Comparison of ENCODE assay signal across 9 mouse cellular contexts in the genomic region with DNA sequence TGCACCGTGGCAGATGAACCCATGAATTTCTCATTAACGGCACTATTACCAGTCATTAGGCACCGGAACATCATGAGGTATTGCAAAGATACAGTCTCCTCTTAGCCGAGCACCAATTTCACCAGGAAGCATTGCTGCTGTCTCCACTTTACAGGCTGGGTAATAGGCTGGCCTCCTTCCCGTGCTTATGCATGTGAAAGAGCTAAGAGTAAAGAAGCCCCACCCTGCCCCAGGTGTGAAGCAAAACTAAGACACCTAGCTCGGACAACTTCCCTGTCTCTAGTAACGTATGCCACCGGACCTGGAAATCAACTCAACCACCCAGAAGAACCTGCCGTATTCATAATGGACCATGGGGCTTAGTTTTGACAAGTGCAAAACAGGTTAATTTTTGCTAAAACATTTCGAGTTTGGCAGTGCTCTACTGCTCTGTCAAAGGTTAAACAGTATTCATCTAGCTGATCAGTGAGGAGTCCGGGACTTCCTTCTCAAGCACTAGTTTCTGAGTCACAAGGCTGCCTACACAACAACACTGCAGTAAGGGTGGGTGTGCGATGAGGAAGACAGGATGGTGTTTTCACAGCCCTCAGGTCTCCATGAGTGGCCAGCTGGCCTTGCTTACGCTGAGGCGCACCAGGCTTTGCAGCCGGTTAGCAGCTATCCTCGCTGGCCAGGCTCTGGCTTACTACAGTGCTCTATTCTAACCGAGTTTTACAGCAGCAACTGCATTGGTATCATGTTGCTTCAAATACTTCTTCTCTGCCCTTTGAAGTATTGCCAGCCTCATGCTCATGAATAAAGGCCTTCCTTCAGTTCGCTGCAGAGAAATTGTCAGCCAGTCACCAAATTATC.
DNase-seq lines count a peak whose midpoint lies in the region; ATAC-seq lines count a peak whose summit lies in the region.
"Had no signal": no experiment of that assay in that cellular context is flagged by ENCODE, and none has a peak within 500 bp of the region (broad histone marks: within the 10 kb centered on the region; RNA-seq: fewer than 3 reads in every experiment).

No protein-coding gene starts in this region.

- H3K9ac ChIP-seq in heart, embryonic 14.5 days (ENCODE audit: low read length) = peak overlapping the region; percentile 3; the same call in 1 of the 2 replicates
- H3K9ac ChIP-seq in embryonic facial prominence, embryonic 12.5 days = no peak overlapping the region
- H3K9ac ChIP-seq in liver, embryonic 11.5 days (ENCODE audit: low read depth, low read length) = no peak overlapping the region
- H3K9ac ChIP-seq: neural tube, embryonic 12.5 days had no signal

- no peak for DNase-seq in heart, adult 9 months (ENCODE audit: low spot score in 2 of 2)
- DNase-seq in kidney, postnatal 4 days = peak; percentile 22 to 31
- DNase-seq in right cerebral cortex, postnatal 25 days = peak; percentile 54
- no peak for DNase-seq in liver, embryonic 11.5 days (ENCODE audit: low spot score)
- DNase-seq in urinary bladder, adult 18-20 months (ENCODE audit: low spot score in 2 of 2) = no peak

- WGBS in heart, embryonic 14.5 days = 60% methylated on average over 18 of the region's 18 CpGs
- 53% methylated on average over 18 of the region's 18 CpGs for WGBS in embryonic facial prominence, embryonic 12.5 days
- WGBS in liver, embryonic 11.5 days = 72% methylated on average over 18 of the region's 18 CpGs

- no peaks in the 10 kb centered on the region for H3K36me3 ChIP-seq in heart, embryonic 14.5 days (ENCODE audit: control insufficient read depth, insufficient read depth, low read length)
- H3K36me3 ChIP-seq in embryonic facial prominence, embryonic 12.5 days = no peaks in the 10 kb centered on the region
- H3K36me3 ChIP-seq in liver, embryonic 11.5 days (ENCODE audit: control insufficient read depth, insufficient read depth, low read length) = no peaks in the 10 kb centered on the region
- H3K36me3 ChIP-seq: neural tube, embryonic 12.5 days had no signal

- ATAC-seq in heart, embryonic 14.5 days (ENCODE audit: insufficient number of reproducible peaks, insufficient read depth, low FRiP score, low read depth) = no peak
- ATAC-seq in CD4-positive, CD25-positive, alpha-beta regulatory T cell, adult 4 months = peak; percentile 27
- ATAC-seq in embryonic facial prominence, embryonic 12.5 days (ENCODE audit: insufficient number of reproducible peaks, insufficient read depth, low FRiP score, low TSS enrichment) = 0 out of 2 replicates have a peak, but pooled peaks have one; percentile 32
- ATAC-seq in liver, embryonic 11.5 days (replicated peaks; ENCODE audit: low FRiP score) = no peak

- peaks cover 30 to 47% of the 10 kb centered on the region in 2 experiments for H3K4me1 ChIP-seq in heart, embryonic 14.5 days (ENCODE audit: control insufficient read depth in 2 of 2, insufficient read depth in 2 of 2, low read length in 2 of 2)
- peaks cover 48% of the 10 kb centered on the region for H3K4me1 ChIP-seq in embryonic facial prominence, embryonic 12.5 days
- H3K4me1 ChIP-seq in liver, embryonic 11.5 days (replicated peaks; ENCODE audit: control insufficient read depth, insufficient read depth, low read length) = peaks cover 21% of the 10 kb centered on the region

- peak overlapping the region; percentile 39 to 67 for H3K27ac ChIP-seq in heart, embryonic 14.5 days (replicated peaks in 1 of 2; ENCODE audit: control insufficient read depth in 1 of 2, insufficient read depth in 1 of 2, low read depth in 2 of 2, low read length in 2 of 2)
- H3K27ac ChIP-seq in embryonic facial prominence, embryonic 12.5 days = peak overlapping the region; percentile 63; the same call in 1 of the 2 replicates
- H3K27ac ChIP-seq in liver, embryonic 11.5 days (ENCODE audit: low read depth, low read length) = no peak overlapping the region
- H3K27ac ChIP-seq: neural tube, embryonic 12.5 days had no signal

- no peak overlapping the region for H3K4me3 ChIP-seq in heart, embryonic 14.5 days (ENCODE audit: control insufficient read depth in 1 of 2, insufficient read depth in 1 of 2, low read depth in 1 of 2, low read length in 2 of 2)
- no peak overlapping the region for H3K4me3 ChIP-seq in embryonic facial prominence, embryonic 12.5 days
- no peak overlapping the region for H3K4me3 ChIP-seq in liver, embryonic 11.5 days (ENCODE audit: low read depth, low read length)
- H3K4me3 ChIP-seq: neural tube, embryonic 12.5 days had no signal

- H3K9me3 ChIP-seq in heart, embryonic 14.5 days (ENCODE audit: control insufficient read depth, low read length) = no peaks in the 10 kb centered on the region
- no peaks in the 10 kb centered on the region for H3K9me3 ChIP-seq in embryonic facial prominence, embryonic 12.5 days
- no peaks in the 10 kb centered on the region for H3K9me3 ChIP-seq in liver, embryonic 11.5 days (ENCODE audit: control insufficient read depth, low read length)
- H3K9me3 ChIP-seq: neural tube, embryonic 12.5 days had no signal

- no peaks in the 10 kb centered on the region for H3K27me3 ChIP-seq in heart, embryonic 14.5 days (ENCODE audit: control insufficient read depth, insufficient read depth, low read length)
- H3K27me3 ChIP-seq in embryonic facial prominence, embryonic 12.5 days = no peaks in the 10 kb centered on the region
- no peaks in the 10 kb centered on the region for H3K27me3 ChIP-seq in liver, embryonic 11.5 days (replicated peaks; ENCODE audit: control insufficient read depth, insufficient read depth, low read length)
- H3K27me3 ChIP-seq: neural tube, embryonic 12.5 days had no signal

- no peak overlapping the region for H3K4me2 ChIP-seq in heart, embryonic 14.5 days (ENCODE audit: low read length)
- H3K4me2 ChIP-seq in embryonic facial prominence, embryonic 12.5 days (replicated peaks) = no peak overlapping the region
- no peak overlapping the region for H3K4me2 ChIP-seq in liver, embryonic 11.5 days
- H3K4me2 ChIP-seq: neural tube, embryonic 12.5 days had no signal

Comparison
In these comparisons a context has a peak if more than half of its experiments do, and no peak if none do; other contexts are left out.
1. ATAC-seq: peak in CD4-positive, CD25-positive, alpha-beta regulatory T cell, adult 4 months (single experiment) and embryonic facial prominence, embryonic 12.5 days (single experiment); none in heart, embryonic 14.5 days (single experiment) and liver, embryonic 11.5 days (single experiment).
2. DNase-seq: peak in kidney, postnatal 4 days (2 of 2) and right cerebral cortex, postnatal 25 days (single experiment); none in heart, adult 9 months (0 of 2), liver, embryonic 11.5 days (single experiment) and urinary bladder, adult 18-20 months (0 of 2).